Mouse (Mus musculus) megakaryocyte, embryonic 14.5 days (primary cell): ENCODE results near the gene Asna1. TPM values are rescaled to one million over a fixed set of nuclear protein-coding genes. Genes with fewer than 3 reads are reported as not detected.
A peak's percentile ranks its signal among the peaks of the same experiment; 100 is the strongest.

ENCODE experiments used
- H3K27me3 ChIP-seq: replicated peaks from 2 replicates; pipeline ENCODE3; 2012; ENCODE audit warnings: inconsistent platforms
- H3K36me3 ChIP-seq: replicated peaks from 2 replicates; pipeline ENCODE3; 2012; ENCODE audit warnings: low read length, inconsistent platforms, mixed read lengths
- H3K4me1 ChIP-seq: 2 replicates; pipeline ENCODE4 v1.6.1; 2012; ENCODE audit warnings: inconsistent platforms
- H3K4me3 ChIP-seq: replicated peaks from 2 replicates; pipeline ENCODE3; 2012; ENCODE audit warnings: moderate library complexity, mild to moderate bottlenecking, inconsistent platforms
- H3K9me3 ChIP-seq: 2 replicates; pipeline ENCODE4 v1.6.1; 2012; ENCODE audit warnings: inconsistent platforms
- FLI1 ChIP-seq: IDR thresholded peaks from 2 replicates; pipeline ENCODE4 v1.6.1; 2012; ENCODE audit warnings: low read length, inconsistent platforms, mixed read lengths
- GATA1 ChIP-seq: IDR thresholded peaks from 3 replicates; pipeline ENCODE4 v1.6.1; 2012; ENCODE audit warnings: mixed read lengths, low read length, inconsistent platforms, borderline replicate concordance
- polyA plus RNA-seq: library from polyadenylated mRNA; stranded (reverse); fragments of >175 nt; gene quantifications from 2 replicates; pipeline ENCODE4 v1.2.3, GENCODE M21; 2012; ENCODE audit warnings: low replicate concordance; ENCODE audit not compliant: insufficient read depth

Asna1 gene
- polyA plus RNA-seq, 1 experiment: 181 TPM

- peaks cover 83% of the 10 kb centered on the region for H3K4me1 ChIP-seq
- TF ChIP-seq FLI1 (no peak), GATA1 (no peak)
- no peaks in the 10 kb centered on the region for H3K27me3 ChIP-seq
- no peaks in the 10 kb centered on the region for H3K9me3 ChIP-seq
- peak overlapping the region; percentile 93 for H3K4me3 ChIP-seq
- peaks cover 36% of the 10 kb centered on the region for H3K36me3 ChIP-seq
These were observed 56.4 kb downstream of the Asna1 start for GRCm38 (mm10) chr8:84968650-84969049.

Other genes starting within 250 kb of the Asna1 start
- 18.4 and 27.4 TPM in 2 replicates for gene Nfix, start 224.9 kb downstream of the Asna1 start, polyA plus RNA-seq
- 3.1 TPM in 1 of 2 replicates, not detected in the other for gene Dand5, start 202.5 kb downstream of the Asna1 start, polyA plus RNA-seq
- gene Gadd45gip1, start 193.8 kb downstream of the Asna1 start, polyA plus RNA-seq: 37.4 and 49.3 TPM in 2 replicates
- 338 and 623 TPM in 2 replicates for gene Rad23a, start 184.6 kb downstream of the Asna1 start, polyA plus RNA-seq
- gene Calr, start 178.3 kb downstream of the Asna1 start, polyA plus RNA-seq: 235 and 510 TPM in 2 replicates
- 30.7 and 64.8 TPM in 2 replicates for gene Farsa, start 168.3 kb downstream of the Asna1 start, polyA plus RNA-seq
- gene Syce2, start 153.2 kb downstream of the Asna1 start, polyA plus RNA-seq: 24.3 and 63.0 TPM in 2 replicates
- gene Gcdh, start 131.4 kb downstream of the Asna1 start, polyA plus RNA-seq: 13.9 and 24.1 TPM in 2 replicates
- gene Klf1, start 123.4 kb downstream of the Asna1 start, polyA plus RNA-seq: 7.9 and 11.9 TPM in 2 replicates
- 3.5 and 13.5 TPM in 2 replicates for gene Dnase2a, start 116.7 kb downstream of the Asna1 start, polyA plus RNA-seq
- gene Mast1, start 87.9 kb downstream of the Asna1 start, polyA plus RNA-seq: 0.20 TPM in 1 of 2 replicates, not detected in the other
- gene Rtbdn, start 78.3 kb downstream of the Asna1 start, polyA plus RNA-seq: not detected in 2 replicates
- not detected in 2 replicates for gene Gm49661, start 55.8 kb downstream of the Asna1 start, polyA plus RNA-seq
- gene Prdx2, start 55.7 kb downstream of the Asna1 start, polyA plus RNA-seq: 68.6 and 73.1 TPM in 2 replicates
- gene Rnaseh2a, start 55.5 kb downstream of the Asna1 start, polyA plus RNA-seq: 248 and 286 TPM in 2 replicates
- gene Junb, start 46.6 kb downstream of the Asna1 start, polyA plus RNA-seq: 743 and 797 TPM in 2 replicates
- gene Hook2, start 34.7 kb downstream of the Asna1 start, polyA plus RNA-seq: 7.3 and 8.9 TPM in 2 replicates
- 0.27 TPM in 1 of 2 replicates, not detected in the other for gene Best2, start 10.8 kb downstream of the Asna1 start, polyA plus RNA-seq
- gene Trir, start 1.5 kb upstream of the Asna1 start, polyA plus RNA-seq: 123 and 539 TPM in 2 replicates
- gene Tnpo2, start 11.6 kb upstream of the Asna1 start, polyA plus RNA-seq: 5.1 and 5.3 TPM in 2 replicates
- 14.6 and 15.5 TPM in 2 replicates for gene Fbxw9, start 34.8 kb upstream of the Asna1 start, polyA plus RNA-seq
- 8.7 TPM in 1 of 2 replicates, not detected in the other for gene Gm5741, start 42.7 kb upstream of the Asna1 start, polyA plus RNA-seq
- gene Dhps, start 46.5 kb upstream of the Asna1 start, polyA plus RNA-seq: 43.5 and 103 TPM in 2 replicates
- gene Wdr83os, start 55.5 kb upstream of the Asna1 start, polyA plus RNA-seq: 8.8 and 10.6 TPM in 2 replicates
- gene Wdr83, start 56.0 kb upstream of the Asna1 start, polyA plus RNA-seq: 19.7 TPM in 1 of 2 replicates, not detected in the other
- gene Man2b1, start 58.0 kb upstream of the Asna1 start, polyA plus RNA-seq: 3.8 and 26.4 TPM in 2 replicates
- not detected in 2 replicates for gene Zfp791, start 97.8 kb upstream of the Asna1 start, polyA plus RNA-seq
- gene Cks1brt, start 126.6 kb upstream of the Asna1 start, polyA plus RNA-seq: not detected in 2 replicates
- gene Olfr371, start 200.7 kb upstream of the Asna1 start, polyA plus RNA-seq: not detected in 2 replicates